Mouse (Mus musculus): ENCODE measurements around the gene Stam2.

GRCm38 (mm10) chr2:52733659-52734058, 8.4 kb downstream of the Stam2 start:
- TF ChIP-seq CTCF (IDR thresholded peaks at IDR 0.05; ENCODE audit: low read depth, low read length): no peak
- TF ChIP-seq GATA1 (IDR thresholded peaks at IDR 0.05; ENCODE audit: borderline replicate concordance, low read length): no peak
- no peak for TF ChIP-seq TAL1 (conservative IDR thresholded peaks at IDR 0.05; ENCODE audit: low read depth, low read length)
- no peak for TF ChIP-seq GATA2 (IDR thresholded peaks at IDR 0.05; ENCODE audit: borderline replicate concordance, low read depth, low read length)
